Comparison of ENCODE assay signal across 12 mouse cellular contexts in the genomic region with DNA sequence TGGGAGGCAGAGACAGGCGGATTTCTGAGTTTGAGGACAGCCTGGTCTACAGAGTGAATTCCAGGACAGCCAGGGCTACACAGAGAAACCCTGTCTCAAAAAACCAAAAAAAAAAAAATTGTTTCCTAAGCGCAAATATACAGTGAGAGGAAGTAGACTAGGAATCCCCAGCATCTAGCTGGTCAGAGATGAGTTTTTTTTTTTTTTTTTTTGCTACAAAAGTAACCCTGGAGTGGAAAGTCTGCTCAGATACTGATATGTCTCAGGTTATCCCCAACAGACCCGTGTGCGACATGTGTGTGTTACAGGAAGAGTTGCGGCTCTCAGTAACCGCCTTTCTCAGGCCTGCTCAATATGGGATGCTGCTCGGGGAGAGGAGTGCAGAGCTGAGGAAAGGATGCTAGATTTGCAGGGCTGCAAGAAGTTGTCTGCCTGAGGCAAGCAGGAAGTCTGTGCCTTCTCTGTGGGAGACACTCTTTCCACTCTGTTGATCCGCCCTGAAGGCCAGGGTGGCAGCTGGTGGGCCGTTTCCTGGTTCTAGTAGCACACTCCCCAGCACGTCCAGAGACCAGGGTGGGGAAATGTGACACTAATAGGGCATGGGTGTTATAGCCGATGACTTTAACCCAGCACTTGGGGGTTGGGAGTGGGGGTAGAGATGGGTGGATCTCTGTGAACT. TPM values are rescaled to one million over a fixed set of nuclear protein-coding genes. Genes with fewer than 3 reads are reported as not detected.
A peak's percentile ranks its signal among the peaks of the same experiment; 100 is the strongest.
DNase-seq lines count a peak whose midpoint lies in the region; ATAC-seq and TF ChIP-seq lines count a peak whose summit lies in the region.
"Had no signal": no experiment of that assay in that cellular context is flagged by ENCODE, and none has a peak within 500 bp of the region (broad histone marks: within the 10 kb centered on the region; RNA-seq: fewer than 3 reads in every experiment).

No protein-coding gene starts in this region.

- 61% methylated on average over 11 of the region's 11 CpGs for WGBS in lung, embryonic 14.5 days
- 48% methylated on average over 11 of the region's 11 CpGs for WGBS in embryonic facial prominence, embryonic 10.5 days
- 65% methylated on average over 11 of the region's 11 CpGs for WGBS in midbrain, postnatal 0 days

- ATAC-seq in lung, embryonic 14.5 days (ENCODE audit: insufficient read depth) = no peak
- no peak for ATAC-seq in midbrain, postnatal 0 days (ENCODE audit: low FRiP score)

- H3K4me3 ChIP-seq in lung, embryonic 14.5 days (ENCODE audit: low read depth, low read length) = no peak overlapping the region
- no peak overlapping the region for H3K4me3 ChIP-seq in embryonic facial prominence, embryonic 10.5 days
- no peak overlapping the region for H3K4me3 ChIP-seq in midbrain, postnatal 0 days (ENCODE audit: low read depth, low read length)
- H3K4me3 ChIP-seq: embryonic facial prominence, embryonic 12.5 days; hindbrain, embryonic 15.5 days; limb, embryonic 13.5 days; neural tube, embryonic 13.5 days had no signal

- H3K27ac ChIP-seq in lung, embryonic 14.5 days (ENCODE audit: low read depth) = peak overlapping the region; percentile 44; the same call in 1 of the 2 replicates
- peak overlapping the region; percentile 60; the same call in 1 of the 2 replicates for H3K27ac ChIP-seq in embryonic facial prominence, embryonic 10.5 days (replicated peaks)
- H3K27ac ChIP-seq in midbrain, postnatal 0 days (ENCODE audit: low read depth, low read length) = no peak overlapping the region
- H3K27ac ChIP-seq: embryonic facial prominence, embryonic 12.5 days; hindbrain, embryonic 15.5 days; limb, embryonic 13.5 days; neural tube, embryonic 13.5 days had no signal

- no peaks in the 10 kb centered on the region for H3K9me3 ChIP-seq in lung, embryonic 14.5 days (ENCODE audit: low read depth, low read length)
- H3K9me3 ChIP-seq in embryonic facial prominence, embryonic 10.5 days = no peaks in the 10 kb centered on the region
- H3K9me3 ChIP-seq in midbrain, postnatal 0 days (ENCODE audit: low read length) = no peaks in the 10 kb centered on the region
- H3K9me3 ChIP-seq: embryonic facial prominence, embryonic 12.5 days; hindbrain, embryonic 15.5 days; limb, embryonic 13.5 days; neural tube, embryonic 13.5 days had no signal

- H3K27me3 ChIP-seq in lung, embryonic 14.5 days (ENCODE audit: insufficient read depth, low read length) = no peaks in the 10 kb centered on the region
- H3K27me3 ChIP-seq in embryonic facial prominence, embryonic 10.5 days (replicated peaks; ENCODE audit: low read depth, poor library complexity, severe bottlenecking) = no peaks in the 10 kb centered on the region
- H3K27me3 ChIP-seq in midbrain, postnatal 0 days (ENCODE audit: insufficient read depth, low read length) = no peaks in the 10 kb centered on the region
- H3K27me3 ChIP-seq: embryonic facial prominence, embryonic 12.5 days; hindbrain, embryonic 15.5 days; limb, embryonic 13.5 days; neural tube, embryonic 13.5 days had no signal

- no peak overlapping the region for H3K9ac ChIP-seq in lung, embryonic 14.5 days
- no peak overlapping the region for H3K9ac ChIP-seq in midbrain, postnatal 0 days (replicated peaks; ENCODE audit: low read length, poor library complexity, severe bottlenecking)
- H3K9ac ChIP-seq: embryonic facial prominence, embryonic 12.5 days; hindbrain, embryonic 15.5 days; neural tube, embryonic 13.5 days had no signal

- peaks cover 31% of the 10 kb centered on the region for H3K4me1 ChIP-seq in lung, embryonic 14.5 days (ENCODE audit: insufficient read depth)
- peaks cover 58% of the 10 kb centered on the region for H3K4me1 ChIP-seq in embryonic facial prominence, embryonic 10.5 days
- H3K4me1 ChIP-seq in midbrain, postnatal 0 days (ENCODE audit: insufficient read depth, low read length) = no peaks in the 10 kb centered on the region

- DNase-seq in lung, embryonic 14.5 days = no peak
- no peak for DNase-seq in lung, postnatal 25 days (ENCODE audit: low spot score)
- DNase-seq in embryonic facial prominence, embryonic 10.5 days (ENCODE audit: low spot score) = no peak
- DNase-seq in lung, postnatal 4 days = peak; percentile 32 to 52
- peak; percentile 57 for DNase-seq in thymus, postnatal 25 days
- DNase-seq in midbrain, postnatal 0 days (ENCODE audit: low spot score) = no peak
- no peak for DNase-seq in ovary, postnatal 14 days (ENCODE audit: low spot score)
- DNase-seq: adrenal gland, adult 2 months had no signal

- no peaks in the 10 kb centered on the region for H3K36me3 ChIP-seq in lung, embryonic 14.5 days (ENCODE audit: insufficient read depth)
- no peaks in the 10 kb centered on the region for H3K36me3 ChIP-seq in embryonic facial prominence, embryonic 10.5 days (replicated peaks)
- no peaks in the 10 kb centered on the region for H3K36me3 ChIP-seq in midbrain, postnatal 0 days (ENCODE audit: insufficient read depth, low read length)
- H3K36me3 ChIP-seq: embryonic facial prominence, embryonic 12.5 days; hindbrain, embryonic 15.5 days; limb, embryonic 13.5 days; neural tube, embryonic 13.5 days had no signal

- TF ChIP-seq CTCF in lung, embryonic 14.5 days (IDR thresholded peaks at IDR 0.05; ENCODE audit: low read depth) = no peak
- no peak for TF ChIP-seq CTCF in midbrain, postnatal 0 days (IDR thresholded peaks at IDR 0.05)

- H3K4me2 ChIP-seq in lung, embryonic 14.5 days = no peak overlapping the region
- H3K4me2 ChIP-seq in midbrain, postnatal 0 days (ENCODE audit: low read depth, low read length, poor library complexity, severe bottlenecking) = no peak overlapping the region
- H3K4me2 ChIP-seq: embryonic facial prominence, embryonic 12.5 days; hindbrain, embryonic 15.5 days; limb, embryonic 13.5 days; neural tube, embryonic 13.5 days had no signal

RNA-seq across cellular contexts. Expression of gene Apobec2, which starts 4.7 kb away (rescaled TPM):
- 1.3 and 5.6 TPM in 2 replicates for polyA plus RNA-seq in lung, embryonic 14.5 days (2014; fragmentation: Nextera tagmentation; extraction: Ambion mirVana)
- 0.61 and 1.2 TPM in 2 replicates for polyA plus RNA-seq in embryonic facial prominence, embryonic 10.5 days (2016; fragmentation: Nextera tagmentation; extraction: Ambion mirVana)
- 0.11 and 0.80 TPM in 2 replicates for total RNA-seq in midbrain, postnatal 0 days (2014; rRNA removed)
- polyA plus RNA-seq in midbrain, postnatal 0 days (2015; fragmentation: Nextera tagmentation; extraction: Ambion mirVana) = 0.31 and 0.32 TPM in 2 replicates

RNA-seq across cellular contexts. Expression of gene Oard1, which starts 18.2 kb away (rescaled TPM):
- polyA plus RNA-seq in lung, embryonic 14.5 days (2014; fragmentation: Nextera tagmentation; extraction: Ambion mirVana) = 75.2 and 77.9 TPM in 2 replicates
- 87.8 and 89.5 TPM in 2 replicates for polyA plus RNA-seq in embryonic facial prominence, embryonic 10.5 days (2016; fragmentation: Nextera tagmentation; extraction: Ambion mirVana)
- total RNA-seq in midbrain, postnatal 0 days (2014; rRNA removed) = 12.9 and 15.0 TPM in 2 replicates
- polyA plus RNA-seq in midbrain, postnatal 0 days (2015; fragmentation: Nextera tagmentation; extraction: Ambion mirVana) = 28.0 and 30.2 TPM in 2 replicates

RNA-seq across cellular contexts. Expression of gene Nfya, which starts 18.3 kb away (rescaled TPM):
- 30.3 and 30.5 TPM in 2 replicates for polyA plus RNA-seq in lung, embryonic 14.5 days (2014; fragmentation: Nextera tagmentation; extraction: Ambion mirVana)
- 25.4 and 26.6 TPM in 2 replicates for polyA plus RNA-seq in embryonic facial prominence, embryonic 10.5 days (2016; fragmentation: Nextera tagmentation; extraction: Ambion mirVana)
- total RNA-seq in midbrain, postnatal 0 days (2014; rRNA removed) = 22.7 and 30.9 TPM in 2 replicates
- 3.8 and 4.1 TPM in 2 replicates for polyA plus RNA-seq in midbrain, postnatal 0 days (2015; fragmentation: Nextera tagmentation; extraction: Ambion mirVana)

RNA-seq across cellular contexts. Expression of gene Tspo2, which starts 23.3 kb away (rescaled TPM):
- polyA plus RNA-seq in lung, embryonic 14.5 days (2014; fragmentation: Nextera tagmentation; extraction: Ambion mirVana) = 1.5 and 1.9 TPM in 2 replicates
- polyA plus RNA-seq in embryonic facial prominence, embryonic 10.5 days (2016; fragmentation: Nextera tagmentation; extraction: Ambion mirVana) = 0.24 and 0.45 TPM in 2 replicates
- total RNA-seq in midbrain, postnatal 0 days (2014; rRNA removed) = 0.22 and 0.85 TPM in 2 replicates
- polyA plus RNA-seq in midbrain, postnatal 0 days (2015; fragmentation: Nextera tagmentation; extraction: Ambion mirVana) = 0.74 and 1.4 TPM in 2 replicates
- total RNA-seq: adrenal gland, adult 2 months had no signal
- polyA plus RNA-seq: adrenal gland, adult 2 months had no signal

RNA-seq across cellular contexts. Expression of gene Unc5cl, which starts 26.7 kb away (rescaled TPM):
- 1.4 and 1.5 TPM in 2 replicates for polyA plus RNA-seq in lung, embryonic 14.5 days (2014; fragmentation: Nextera tagmentation; extraction: Ambion mirVana)
- 0.20 and 0.51 TPM in 2 replicates for polyA plus RNA-seq in embryonic facial prominence, embryonic 10.5 days (2016; fragmentation: Nextera tagmentation; extraction: Ambion mirVana)
- total RNA-seq in midbrain, postnatal 0 days (2014; rRNA removed) = 0.19 and 0.49 TPM in 2 replicates
- 0.06 and 0.32 TPM in 2 replicates for polyA plus RNA-seq in midbrain, postnatal 0 days (2015; fragmentation: Nextera tagmentation; extraction: Ambion mirVana)
- total RNA-seq: adrenal gland, adult 2 months had no signal
- polyA plus RNA-seq: adrenal gland, adult 2 months; hindbrain, embryonic 15.5 days had no signal

Comparison
In these comparisons a context has a peak if more than half of its experiments do, and no peak if none do; other contexts are left out.
1. DNase-seq: peak in lung, postnatal 4 days (2 of 2) and thymus, postnatal 25 days (single experiment); none in lung, embryonic 14.5 days (single experiment), lung, postnatal 25 days (single experiment), embryonic facial prominence, embryonic 10.5 days (single experiment), midbrain, postnatal 0 days (single experiment) and ovary, postnatal 14 days (single experiment).